29 mouse cellular contexts compared by ENCODE assay signal in the genomic region with DNA sequence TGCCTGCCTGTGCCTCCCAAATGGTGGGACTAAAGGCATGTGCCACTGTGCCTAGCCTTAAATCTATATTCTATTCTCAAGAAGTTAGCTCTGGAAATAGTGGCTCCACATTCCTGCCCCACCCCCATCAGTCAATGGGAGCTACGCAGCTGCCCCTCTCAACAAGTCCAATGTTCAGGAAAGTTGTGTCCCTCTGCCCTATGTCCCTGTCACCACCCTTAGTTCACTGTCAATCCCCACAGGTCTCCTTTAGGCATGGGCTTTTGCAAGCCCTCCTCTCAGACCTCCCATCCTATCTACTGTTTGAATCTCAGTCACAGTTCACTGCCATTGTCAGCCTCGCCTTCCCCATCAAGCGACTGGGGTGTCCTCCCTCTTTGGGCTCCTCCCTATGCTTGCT. TPM values are rescaled to one million over a fixed set of nuclear protein-coding genes. Genes with fewer than 3 reads are reported as not detected.
DNase-seq lines count a peak whose midpoint lies in the region; ATAC-seq and TF ChIP-seq lines count a peak whose summit lies in the region.
"Had no signal": no experiment of that assay in that cellular context is flagged by ENCODE, and none has a peak within 500 bp of the region (broad histone marks: within the 10 kb centered on the region; RNA-seq: fewer than 3 reads in every experiment).

No protein-coding gene starts in this region.

- H3K27ac ChIP-seq in liver, embryonic 13.5 days = no peak overlapping the region
- no peak overlapping the region for H3K27ac ChIP-seq in liver, embryonic 11.5 days (ENCODE audit: low read depth, low read length)
- H3K27ac ChIP-seq in liver, embryonic 15.5 days (replicated peaks) = no peak overlapping the region
- no peak overlapping the region for H3K27ac ChIP-seq in liver, postnatal 0 days (ENCODE audit: low read depth)
- H3K27ac ChIP-seq in forebrain, embryonic 13.5 days = no peak overlapping the region
- H3K27ac ChIP-seq: embryonic facial prominence, embryonic 10.5 days; embryonic facial prominence, embryonic 13.5 days; forebrain, embryonic 12.5 days; heart, adult 2 months; heart, embryonic 13.5 days; hindbrain, embryonic 14.5 days had no signal

- H3K4me1 ChIP-seq in liver, embryonic 13.5 days (replicated peaks) = no peaks in the 10 kb centered on the region
- no peaks in the 10 kb centered on the region for H3K4me1 ChIP-seq in liver, embryonic 11.5 days (replicated peaks; ENCODE audit: control insufficient read depth, insufficient read depth, low read length)
- no peaks in the 10 kb centered on the region for H3K4me1 ChIP-seq in liver, embryonic 15.5 days (replicated peaks)
- H3K4me1 ChIP-seq in liver, postnatal 0 days (ENCODE audit: insufficient read depth) = peaks cover 6% of the 10 kb centered on the region
- H3K4me1 ChIP-seq in forebrain, embryonic 13.5 days = no peaks in the 10 kb centered on the region
- H3K4me1 ChIP-seq: embryonic facial prominence, embryonic 10.5 days; embryonic facial prominence, embryonic 13.5 days had no signal

- H3K27me3 ChIP-seq in liver, embryonic 13.5 days = no peaks in the 10 kb centered on the region
- no peaks in the 10 kb centered on the region for H3K27me3 ChIP-seq in liver, embryonic 11.5 days (replicated peaks; ENCODE audit: control insufficient read depth, insufficient read depth, low read length)
- no peaks in the 10 kb centered on the region for H3K27me3 ChIP-seq in liver, embryonic 15.5 days
- no peaks in the 10 kb centered on the region for H3K27me3 ChIP-seq in liver, postnatal 0 days (ENCODE audit: insufficient read depth, low read length)
- H3K27me3 ChIP-seq in forebrain, embryonic 13.5 days = no peaks in the 10 kb centered on the region
- H3K27me3 ChIP-seq: embryonic facial prominence, embryonic 13.5 days; heart, embryonic 13.5 days had no signal

- intact Hi-C loops in left cerebral cortex, postnatal 36 days (cut with DNase I) = no loop called here

- no peaks in the 10 kb centered on the region for H3K9me3 ChIP-seq in liver, embryonic 13.5 days (replicated peaks)
- H3K9me3 ChIP-seq in liver, embryonic 11.5 days (ENCODE audit: control insufficient read depth, low read length) = no peaks in the 10 kb centered on the region
- no peaks in the 10 kb centered on the region for H3K9me3 ChIP-seq in liver, embryonic 15.5 days (replicated peaks)
- H3K9me3 ChIP-seq in liver, postnatal 0 days (ENCODE audit: low read length) = no peaks in the 10 kb centered on the region
- H3K9me3 ChIP-seq in forebrain, embryonic 13.5 days (replicated peaks) = no peaks in the 10 kb centered on the region; the same call in 1 of the 2 replicates
- H3K9me3 ChIP-seq: embryonic facial prominence, embryonic 10.5 days; embryonic facial prominence, embryonic 13.5 days; forebrain, embryonic 12.5 days; heart, embryonic 10.5 days; heart, embryonic 13.5 days had no signal

- no peak overlapping the region for H3K9ac ChIP-seq in liver, embryonic 13.5 days
- no peak overlapping the region for H3K9ac ChIP-seq in liver, embryonic 11.5 days (ENCODE audit: low read depth, low read length)
- H3K9ac ChIP-seq in liver, embryonic 15.5 days = no peak overlapping the region
- H3K9ac ChIP-seq in liver, postnatal 0 days (replicated peaks) = no peak overlapping the region
- no peak overlapping the region for H3K9ac ChIP-seq in forebrain, embryonic 13.5 days
- H3K9ac ChIP-seq: embryonic facial prominence, embryonic 13.5 days; forebrain, embryonic 12.5 days; heart, embryonic 13.5 days; hindbrain, embryonic 14.5 days had no signal

- TF ChIP-seq EP300 in liver, postnatal 0 days (IDR thresholded peaks at IDR 0.05; ENCODE audit: low read depth) = no peak

- WGBS in liver, embryonic 13.5 days (ENCODE audit: insufficient replicate concordance) = 60% methylated on average over 3 of the region's 3 CpGs
- 86% methylated on average over 3 of the region's 3 CpGs for WGBS in liver, embryonic 11.5 days
- 75% methylated on average over 3 of the region's 3 CpGs for WGBS in liver, embryonic 15.5 days (ENCODE audit: insufficient replicate concordance)
- 65% methylated on average over 3 of the region's 3 CpGs for WGBS in liver, postnatal 0 days (ENCODE audit: insufficient replicate concordance)
- 87% methylated on average over 3 of the region's 3 CpGs for WGBS in forebrain, embryonic 13.5 days

- H3K4me3 ChIP-seq in liver, embryonic 13.5 days (replicated peaks) = no peak overlapping the region
- no peak overlapping the region for H3K4me3 ChIP-seq in liver, embryonic 11.5 days (ENCODE audit: low read depth, low read length)
- no peak overlapping the region for H3K4me3 ChIP-seq in liver, embryonic 15.5 days (replicated peaks)
- no peak overlapping the region for H3K4me3 ChIP-seq in liver, postnatal 0 days (ENCODE audit: low read depth, low read length)
- no peak overlapping the region for H3K4me3 ChIP-seq in forebrain, embryonic 13.5 days
- H3K4me3 ChIP-seq: embryonic facial prominence, embryonic 10.5 days; embryonic facial prominence, embryonic 13.5 days; erythroblast, embryonic 14.5 days; forebrain, embryonic 12.5 days; heart, adult 2 months; heart, embryonic 10.5 days; heart, embryonic 13.5 days had no signal

- peak; percentile 60; the same call in 1 of the 2 replicates for ATAC-seq in liver, embryonic 13.5 days (ENCODE audit: low read depth)
- ATAC-seq in liver, embryonic 11.5 days (replicated peaks; ENCODE audit: low FRiP score) = no peak
- ATAC-seq in liver, embryonic 15.5 days (ENCODE audit: insufficient read depth) = 0 out of 2 replicates have a peak, but pooled peaks have one; percentile 47
- peak; percentile 82 for ATAC-seq in liver, postnatal 0 days
- no peak for ATAC-seq in forebrain, embryonic 13.5 days
- ATAC-seq: CD4-positive, CD25-positive, alpha-beta regulatory T cell, adult 4 months; forebrain, embryonic 16.5 days had no signal

- H3K36me3 ChIP-seq in liver, embryonic 13.5 days = no peaks in the 10 kb centered on the region
- no peaks in the 10 kb centered on the region for H3K36me3 ChIP-seq in liver, embryonic 11.5 days (ENCODE audit: control insufficient read depth, insufficient read depth, low read length)
- H3K36me3 ChIP-seq in liver, embryonic 15.5 days (replicated peaks) = no peaks in the 10 kb centered on the region
- peaks cover 6% of the 10 kb centered on the region for H3K36me3 ChIP-seq in liver, postnatal 0 days (replicated peaks; ENCODE audit: insufficient read depth, low read length)
- no peaks in the 10 kb centered on the region for H3K36me3 ChIP-seq in forebrain, embryonic 13.5 days (ENCODE audit: poor library complexity, severe bottlenecking)
- H3K36me3 ChIP-seq: embryonic facial prominence, embryonic 10.5 days; embryonic facial prominence, embryonic 13.5 days; forebrain, embryonic 12.5 days; heart, embryonic 10.5 days; heart, embryonic 13.5 days had no signal

- no peak for DNase-seq in liver, embryonic 13.5 days
- DNase-seq in liver, embryonic 11.5 days (ENCODE audit: low spot score) = no peak
- no peak for DNase-seq in liver, postnatal 0 days
- DNase-seq in left cerebral cortex, postnatal 36 days (ENCODE audit: low spot score in 2 of 2) = no peak
- DNase-seq: adrenal gland, adult 2 months; adrenal gland, postnatal 25 days; cerebellum, adult 11-12 months; cerebellum, adult 8-10 months; cerebellum, postnatal 10 days; cerebellum, postnatal 36 days; embryo, embryonic 11 days; gastrocnemius, postnatal 10 days; gastrocnemius, postnatal 36 days; heart, adult 2 months; heart, postnatal 14 days; heart, postnatal 4 days had no signal

- H3K4me2 ChIP-seq in liver, embryonic 13.5 days = no peak overlapping the region
- no peak overlapping the region for H3K4me2 ChIP-seq in liver, embryonic 11.5 days
- no peak overlapping the region for H3K4me2 ChIP-seq in liver, embryonic 15.5 days
- H3K4me2 ChIP-seq in liver, postnatal 0 days (ENCODE audit: low read depth, low read length) = no peak overlapping the region
- H3K4me2 ChIP-seq in forebrain, embryonic 13.5 days = no peak overlapping the region
- H3K4me2 ChIP-seq: embryonic facial prominence, embryonic 13.5 days; forebrain, embryonic 12.5 days; heart, embryonic 13.5 days; hindbrain, embryonic 14.5 days had no signal

- TF ChIP-seq CTCF in liver, postnatal 0 days (IDR thresholded peaks at IDR 0.05; ENCODE audit: low read depth) = no peak

RNA-seq across cellular contexts. Expression of gene Plbd1, which starts 28.6 kb away (rescaled TPM):
- 4.6 and 4.8 TPM in 2 replicates for polyA plus RNA-seq in liver, embryonic 13.5 days (2015; fragmentation: Nextera tagmentation; extraction: Ambion mirVana)
- polyA plus RNA-seq in liver, embryonic 11.5 days (2014; fragmentation: Nextera tagmentation; extraction: Ambion mirVana) = 0.86 and 1.2 TPM in 2 replicates
- 12.1 and 15.0 TPM in 2 replicates for polyA plus RNA-seq in liver, embryonic 15.5 days (2015; fragmentation: Nextera tagmentation; extraction: Ambion mirVana)
- polyA plus RNA-seq in liver, postnatal 0 days (2015; fragmentation: Nextera tagmentation; extraction: Ambion mirVana) = 30.7 and 31.3 TPM in 2 replicates
- not detected for total RNA-seq in left cerebral cortex, postnatal 36 days (2021)
- 0.28 and 0.33 TPM in 2 replicates for polyA plus RNA-seq in forebrain, embryonic 13.5 days (2015; fragmentation: Nextera tagmentation; extraction: Ambion mirVana)
- total RNA-seq: MEL had no signal
- polyA plus RNA-seq: C2C12 had no signal

Comparison
In these comparisons a context has a peak if more than half of its experiments do, and no peak if none do; other contexts are left out.
1. ATAC-seq: peak in liver, embryonic 13.5 days (single experiment), liver, embryonic 15.5 days (single experiment) and liver, postnatal 0 days (single experiment); none in liver, embryonic 11.5 days (single experiment) and forebrain, embryonic 13.5 days (single experiment).